Mouse (Mus musculus) bone marrow macrophage, adult 2 months (primary cell): ENCODE data around the gene Mindy1. TPM values are rescaled to one million over a fixed set of nuclear protein-coding genes. Genes with fewer than 3 reads are reported as not detected.
A peak's percentile ranks its signal among the peaks of the same experiment; 100 is the strongest.

Source experiments
- H3K27ac ChIP-seq: 2 replicates; pipeline ENCODE4 v1.5.1; 2012; ENCODE audit warnings: low read depth, low read length; ENCODE audit not compliant: insufficient read depth
- H3K4me1 ChIP-seq: 2 replicates; pipeline ENCODE4 v1.6.1; 2012; ENCODE audit warnings: low read length; ENCODE audit not compliant: control insufficient read depth, insufficient read depth
- H3K4me3 ChIP-seq: 2 replicates; pipeline ENCODE4 v1.5.1; 2012; ENCODE audit warnings: mild to moderate bottlenecking, low read length, moderate library complexity; ENCODE audit not compliant: insufficient read depth
- CTCF ChIP-seq: IDR thresholded peaks from 2 replicates; pipeline ENCODE4 v1.5.1; 2012; ENCODE audit warnings: low read depth, mild to moderate bottlenecking, low read length, moderate library complexity
- POLR2A ChIP-seq: IDR thresholded peaks from 2 replicates; pipeline ENCODE4 v1.6.1; 2012; ENCODE audit warnings: mild to moderate bottlenecking, low read depth, low read length, borderline replicate concordance
- polyA plus RNA-seq: library from polyadenylated mRNA; stranded (reverse); fragments of >200 nt; gene quantifications from 2 replicates; pipeline ENCODE4 v1.2.4, GENCODE M21; 2012; ENCODE audit not compliant: missing spikeins, insufficient read depth, insufficient read length

Gene Mindy1
- polyA plus RNA-seq, 1 experiment, result 70.7 TPM

DNA sequence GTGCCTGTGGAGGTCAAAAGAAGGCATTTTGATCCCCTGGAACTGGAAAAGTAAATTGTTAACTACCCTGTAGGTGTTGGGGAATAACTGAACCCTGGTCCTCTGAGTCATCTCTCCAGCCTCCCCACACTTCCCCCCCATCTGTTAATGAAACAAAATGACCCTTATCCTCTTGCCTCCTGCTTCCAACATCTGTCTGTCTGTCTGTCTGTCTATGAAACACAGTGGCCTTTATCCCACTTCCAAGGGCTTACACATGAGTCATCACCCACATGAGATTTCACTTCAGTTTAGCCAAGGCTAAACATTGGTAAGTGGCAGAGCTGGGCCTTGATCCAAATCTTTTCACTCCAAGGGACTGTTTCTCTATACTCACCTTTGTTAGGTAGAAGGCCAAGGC is 13.3 kb upstream of the Mindy1 start:
- Histone ChIP-seq H3K4me1 (peaks cover 16% of the 10 kb centered on the region), H3K27ac (no peak overlapping the region), H3K4me3 (no peak overlapping the region)
- TF ChIP-seq CTCF (no peak), POLR2A (no peak)

DNA sequence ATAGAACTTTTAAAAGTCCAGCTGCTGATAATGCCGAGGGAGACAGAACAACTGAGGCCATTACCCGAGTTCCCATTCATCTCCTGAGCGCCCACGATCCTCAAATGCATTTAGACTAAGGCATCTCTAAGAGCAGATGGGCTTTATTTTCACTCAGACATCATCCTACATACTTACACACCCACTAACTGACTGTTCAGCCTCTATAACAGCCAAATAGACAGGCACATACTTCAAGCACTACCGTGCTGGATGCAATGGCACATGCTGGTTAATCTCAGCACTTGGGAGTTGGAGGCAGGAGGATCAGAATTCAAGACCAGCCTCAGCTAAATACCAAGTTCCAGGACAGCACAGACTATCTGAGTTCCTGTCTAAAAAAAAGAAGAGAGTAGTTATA is 11.4 kb upstream of the Mindy1 start:
- TF ChIP-seq CTCF (no peak), POLR2A (no peak)
- Histone ChIP-seq H3K4me3 (no peak overlapping the region), H3K4me1 (peaks cover 10% of the 10 kb centered on the region), H3K27ac (no peak overlapping the region)

DNA sequence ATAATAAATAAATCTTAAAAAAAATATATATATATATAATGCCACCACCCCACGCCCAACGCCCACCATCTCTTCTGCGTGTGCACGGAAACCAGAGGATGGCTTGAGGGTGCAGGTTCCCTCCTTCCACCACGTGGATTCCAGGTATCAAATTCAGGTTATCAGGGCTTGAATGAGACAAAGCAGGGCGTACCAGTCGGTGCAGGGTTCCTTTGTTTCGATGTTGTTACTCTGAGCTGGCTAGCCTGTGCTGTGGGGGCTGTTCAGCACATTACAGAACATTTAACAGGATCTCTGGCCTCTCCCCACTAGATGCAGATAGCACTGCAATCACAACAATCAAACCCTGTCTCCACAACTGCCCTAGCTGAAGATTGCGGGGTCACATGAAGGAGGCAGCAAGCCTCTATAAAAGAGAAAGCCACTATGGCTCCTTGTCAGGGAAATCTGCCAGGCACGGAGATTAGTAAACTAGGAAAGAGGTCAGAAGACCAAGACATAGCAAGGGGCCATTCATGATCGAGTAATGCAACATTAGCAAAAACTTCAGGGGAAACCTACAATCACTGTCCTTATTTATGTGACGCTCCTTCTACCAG is 10.3 kb upstream of the Mindy1 start:
- no peak overlapping the region for H3K27ac ChIP-seq
- TF ChIP-seq CTCF (no peak), POLR2A (no peak)
- H3K4me3 ChIP-seq, result no peak overlapping the region
- H3K4me1 ChIP-seq, result peaks cover 18% of the 10 kb centered on the region

DNA sequence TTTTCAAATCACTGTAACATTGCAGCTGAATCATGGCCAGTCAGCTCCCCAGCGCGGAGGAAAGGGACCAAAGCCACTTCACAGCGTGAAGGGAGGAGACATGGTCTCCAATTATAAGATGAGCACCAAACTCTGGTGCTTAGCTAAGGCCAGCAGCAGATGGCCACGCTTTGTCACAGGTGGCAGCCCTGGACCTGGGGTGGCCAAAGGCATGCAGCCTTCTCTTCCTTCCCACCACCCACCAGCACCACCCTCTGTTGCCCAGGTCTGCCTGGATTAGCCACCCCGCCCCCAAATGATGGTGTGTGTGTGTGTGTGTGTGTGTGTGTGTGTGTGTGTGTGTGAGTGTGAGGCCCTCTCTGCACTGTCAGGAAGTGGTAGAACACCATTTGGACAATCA is 7.7 kb upstream of the Mindy1 start:
- TF ChIP-seq CTCF (no peak), POLR2A (no peak)
- peaks cover 25% of the 10 kb centered on the region for H3K4me1 ChIP-seq
- H3K4me3 ChIP-seq, result no peak overlapping the region
- no peak overlapping the region for H3K27ac ChIP-seq

- Histone ChIP-seq H3K4me3 (no peak overlapping the region), H3K27ac (no peak overlapping the region), H3K4me1 (peaks cover 29% of the 10 kb centered on the region)
- TF ChIP-seq POLR2A, result no peak
- TF ChIP-seq CTCF, result no peak
Observed at GRCm38 (mm10) chr3:95274453-95274852, 6.7 kb upstream of the Mindy1 start.

GRCm38 (mm10) chr3:95275161-95275560 is 6.0 kb upstream of the Mindy1 start:
- TF ChIP-seq POLR2A, result no peak
- TF ChIP-seq CTCF, result no peak
- H3K4me1 ChIP-seq, result peaks cover 33% of the 10 kb centered on the region
- H3K4me3 ChIP-seq, result no peak overlapping the region
- H3K27ac ChIP-seq, result no peak overlapping the region

GRCm38 (mm10) chr3:95276428-95276934 is 4.7 kb upstream of the Mindy1 start:
- no peak overlapping the region for H3K4me3 ChIP-seq
- H3K27ac ChIP-seq, result no peak overlapping the region
- H3K4me1 ChIP-seq, result peaks cover 38% of the 10 kb centered on the region
- TF ChIP-seq CTCF (no peak), POLR2A (no peak)

DNA sequence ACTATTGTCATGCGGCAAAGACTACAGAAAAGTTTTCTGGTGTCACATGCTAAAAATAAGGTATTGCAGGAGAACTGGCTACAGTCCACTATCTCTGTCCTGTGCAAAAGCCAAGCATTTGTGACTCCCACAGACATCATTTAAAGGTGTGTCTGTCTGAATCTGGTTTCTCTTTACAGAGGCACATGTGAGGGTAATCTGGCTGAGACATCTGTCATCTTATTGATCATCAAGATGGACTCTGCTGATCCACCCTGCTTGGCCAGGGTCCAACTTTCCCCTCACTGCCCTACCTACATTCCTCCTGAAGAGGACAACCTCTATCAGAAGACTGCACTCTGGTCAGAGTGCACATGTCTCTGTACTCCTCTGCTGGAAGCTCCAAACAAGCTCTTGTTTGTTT is 4.0 kb upstream of the Mindy1 start:
- no peak overlapping the region for H3K27ac ChIP-seq
- no peak overlapping the region for H3K4me3 ChIP-seq
- TF ChIP-seq CTCF, result no peak
- TF ChIP-seq POLR2A, result no peak
- H3K4me1 ChIP-seq, result peaks cover 38% of the 10 kb centered on the region

- Histone ChIP-seq H3K27ac (peak overlapping the region; percentile 39), H3K4me1 (peaks cover 42% of the 10 kb centered on the region), H3K4me3 (peak overlapping the region; percentile 75)
- TF ChIP-seq CTCF (no peak), POLR2A (no peak)
Observed at GRCm38 (mm10) chr3:95280747-95281146, 398 bp upstream of the Mindy1 start.

- H3K27ac ChIP-seq, result peak overlapping the region; percentile 89
- TF ChIP-seq POLR2A (no peak), CTCF (no peak)
- H3K4me1 ChIP-seq, result peaks cover 38% of the 10 kb centered on the region
- peak overlapping the region; percentile 82 for H3K4me3 ChIP-seq
Observed at GRCm38 (mm10) chr3:95282381-95282864, 1.3 kb downstream of the Mindy1 start.
